Mouse (Mus musculus) spleen, adult 12 weeks (tissue): ENCODE measurements around the gene Fndc11.
A peak's percentile ranks its signal among the peaks of the same experiment; 100 is the strongest.

ENCODE experiments used
- DNase-seq: peaks from one replicate; pipeline ENCODE4 v3.0.0; 2022; ENCODE audit warnings: low spot score

Gene Fndc11

GRCm38 (mm10) chr2:181220361-181220760 lies 548 bp downstream of the Fndc11 start:
- DNase-seq: no peak

- DNase-seq: no peak
Measured at GRCm38 (mm10) chr2:181224994-181225393, 5.2 kb downstream of the Fndc11 start.

- DNase-seq: no peak
Measured at GRCm38 (mm10) chr2:181227122-181227521, 7.3 kb downstream of the Fndc11 start.

- no peak for DNase-seq
Measured at GRCm38 (mm10) chr2:181228335-181228734, 8.5 kb downstream of the Fndc11 start.

GRCm38 (mm10) chr2:181231171-181231570 lies 11.4 kb downstream of the Fndc11 start:
- DNase-seq: no peak

GRCm38 (mm10) chr2:181233443-181233842 lies 13.6 kb downstream of the Fndc11 start:
- DNase-seq: no peak

GRCm38 (mm10) chr2:181234680-181235079 lies 14.9 kb downstream of the Fndc11 start:
- DNase-seq: no peak

GRCm38 (mm10) chr2:181235681-181236566 lies 16.1 kb downstream of the Fndc11 start:
- no peak for DNase-seq

GRCm38 (mm10) chr2:181237251-181238014 lies 17.6 kb downstream of the Fndc11 start:
- no peak for DNase-seq

GRCm38 (mm10) chr2:181238091-181238610 lies 18.3 kb downstream of the Fndc11 start:
- DNase-seq: no peak

GRCm38 (mm10) chr2:181238861-181239260 lies 19.0 kb downstream of the Fndc11 start:
- no peak for DNase-seq

- no peak for DNase-seq
Measured at GRCm38 (mm10) chr2:181239261-181239660, 19.4 kb downstream of the Fndc11 start.

- DNase-seq: no peak
Measured at GRCm38 (mm10) chr2:181240806-181241440, 21.1 kb downstream of the Fndc11 start.

- DNase-seq: peak; percentile 60
Measured at GRCm38 (mm10) chr2:181241602-181242313, 21.9 kb downstream of the Fndc11 start, which contains the start of gene Helz2. Gene Helz2, minus strand, starts transcription at chr2:181242027.

GRCm38 (mm10) chr2:181242314-181242665 lies 22.5 kb downstream of the Fndc11 start:
- no peak for DNase-seq

GRCm38 (mm10) chr2:181243706-181244394 lies 24.0 kb downstream of the Fndc11 start:
- DNase-seq: no peak

GRCm38 (mm10) chr2:181245031-181245430 lies 25.2 kb downstream of the Fndc11 start:
- no peak for DNase-seq

- no peak for DNase-seq
Measured at GRCm38 (mm10) chr2:181249217-181249616, 29.4 kb downstream of the Fndc11 start.

- DNase-seq: no peak
Measured at GRCm38 (mm10) chr2:181251841-181252240, 32.0 kb downstream of the Fndc11 start.

- no peak for DNase-seq
Measured at GRCm38 (mm10) chr2:181253248-181253647, 33.4 kb downstream of the Fndc11 start.

- no peak for DNase-seq
Measured at GRCm38 (mm10) chr2:181266839-181267238, 47.0 kb downstream of the Fndc11 start.
